Mouse (Mus musculus) cerebellum, adult 11 months (tissue): ENCODE measurements around the gene Stac2.

ENCODE experiments used
- DNase-seq: peaks from one replicate; pipeline ENCODE4 v3.0.0; 2022

Stac2 gene

DNA sequence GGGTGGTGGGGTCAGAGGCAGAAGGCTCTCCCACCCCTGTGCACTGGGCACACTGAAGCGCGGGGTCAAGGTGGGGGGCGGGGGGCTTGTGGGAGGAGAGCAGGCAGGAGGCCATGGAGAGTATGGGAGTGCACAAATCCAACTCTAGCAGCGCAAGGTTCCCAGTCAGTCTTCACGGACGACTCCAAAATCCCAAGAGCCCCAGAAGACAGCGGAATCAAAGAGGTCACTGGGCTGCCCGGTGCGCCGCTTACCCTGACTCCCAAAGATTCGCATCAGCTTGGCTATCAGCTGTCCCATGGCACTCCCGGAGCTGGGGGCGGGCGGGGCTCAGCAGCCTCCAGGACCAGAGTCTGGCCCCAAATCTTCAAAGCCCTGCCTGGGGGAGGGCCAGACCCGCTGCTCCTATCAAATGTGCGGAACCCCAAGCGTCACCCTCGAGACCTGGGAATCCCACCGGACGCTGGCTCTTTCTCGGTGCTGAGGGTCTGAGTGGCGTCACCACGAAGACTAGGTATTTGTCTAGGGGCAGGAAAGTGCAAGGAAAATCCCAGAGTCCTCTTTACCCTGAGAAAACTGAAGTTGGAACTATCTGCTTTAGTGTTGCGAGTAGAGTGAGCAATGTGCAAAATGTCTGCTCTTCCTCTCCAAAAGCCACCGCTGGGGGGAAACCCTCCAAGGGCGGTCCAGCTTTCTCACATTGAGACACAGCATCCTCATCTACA lies 57.5 kb downstream of the Stac2 start, which contains the start of gene Arl5c:
Gene Arl5c, minus strand, starts transcription at position 618 of the 725 bp plus-strand sequence.
- no peak for DNase-seq

DNA sequence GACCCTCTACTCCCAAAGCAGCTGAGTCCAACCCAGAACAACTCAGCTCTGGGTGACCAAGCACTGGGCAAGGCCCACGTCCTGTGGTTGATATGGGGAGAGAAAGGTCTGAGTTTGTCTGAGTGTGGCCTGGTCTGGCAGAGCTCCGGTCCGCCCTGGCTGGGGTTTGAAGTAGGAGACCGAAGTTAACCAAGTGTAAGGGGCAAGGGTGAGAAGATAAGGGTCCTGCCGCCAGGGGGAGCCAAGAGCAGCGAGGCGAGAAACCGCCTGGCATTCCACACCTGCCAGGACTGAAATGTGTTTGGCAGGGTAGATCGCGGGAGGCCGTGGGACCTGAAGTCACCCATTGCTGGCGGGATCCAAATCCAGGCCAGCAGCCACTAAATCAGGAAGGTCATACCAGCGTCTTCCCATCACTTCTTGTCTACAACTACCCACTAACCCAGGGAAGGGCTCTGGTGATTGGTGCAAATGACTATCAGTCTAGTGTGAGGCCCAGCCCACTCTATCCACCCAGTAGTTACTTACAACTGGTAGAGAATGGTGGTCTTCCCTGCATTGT lies 58.6 kb downstream of the Stac2 start:
- peak; percentile 71 for DNase-seq

DNA sequence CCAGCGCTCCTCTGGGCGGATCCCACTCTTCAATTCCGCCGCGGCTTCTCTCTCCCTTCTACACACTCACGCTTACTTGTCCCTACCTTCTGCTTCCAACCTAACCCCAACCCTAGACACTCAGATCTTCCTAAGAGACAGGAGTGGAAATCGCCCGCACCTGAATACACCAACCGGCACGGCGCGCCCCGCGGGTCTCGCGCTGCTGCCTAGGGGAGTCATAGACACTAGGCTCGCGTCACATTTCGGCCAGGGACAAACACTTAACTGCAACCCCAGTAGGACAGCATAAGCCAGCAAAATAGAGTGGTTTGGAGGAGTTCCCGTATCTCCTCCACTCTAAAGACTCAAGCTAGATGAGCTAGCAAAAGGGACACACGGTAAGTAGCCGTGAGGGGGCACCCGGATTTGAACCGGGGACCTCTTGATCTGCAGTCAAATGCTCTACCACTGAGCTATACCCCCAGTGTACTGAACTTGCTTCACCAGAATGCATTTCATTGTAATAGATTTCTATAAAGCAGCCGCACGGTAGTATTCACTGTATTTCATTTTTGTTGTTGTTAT lies 64.6 kb downstream of the Stac2 start:
- DNase-seq = peak; percentile 89

DNA sequence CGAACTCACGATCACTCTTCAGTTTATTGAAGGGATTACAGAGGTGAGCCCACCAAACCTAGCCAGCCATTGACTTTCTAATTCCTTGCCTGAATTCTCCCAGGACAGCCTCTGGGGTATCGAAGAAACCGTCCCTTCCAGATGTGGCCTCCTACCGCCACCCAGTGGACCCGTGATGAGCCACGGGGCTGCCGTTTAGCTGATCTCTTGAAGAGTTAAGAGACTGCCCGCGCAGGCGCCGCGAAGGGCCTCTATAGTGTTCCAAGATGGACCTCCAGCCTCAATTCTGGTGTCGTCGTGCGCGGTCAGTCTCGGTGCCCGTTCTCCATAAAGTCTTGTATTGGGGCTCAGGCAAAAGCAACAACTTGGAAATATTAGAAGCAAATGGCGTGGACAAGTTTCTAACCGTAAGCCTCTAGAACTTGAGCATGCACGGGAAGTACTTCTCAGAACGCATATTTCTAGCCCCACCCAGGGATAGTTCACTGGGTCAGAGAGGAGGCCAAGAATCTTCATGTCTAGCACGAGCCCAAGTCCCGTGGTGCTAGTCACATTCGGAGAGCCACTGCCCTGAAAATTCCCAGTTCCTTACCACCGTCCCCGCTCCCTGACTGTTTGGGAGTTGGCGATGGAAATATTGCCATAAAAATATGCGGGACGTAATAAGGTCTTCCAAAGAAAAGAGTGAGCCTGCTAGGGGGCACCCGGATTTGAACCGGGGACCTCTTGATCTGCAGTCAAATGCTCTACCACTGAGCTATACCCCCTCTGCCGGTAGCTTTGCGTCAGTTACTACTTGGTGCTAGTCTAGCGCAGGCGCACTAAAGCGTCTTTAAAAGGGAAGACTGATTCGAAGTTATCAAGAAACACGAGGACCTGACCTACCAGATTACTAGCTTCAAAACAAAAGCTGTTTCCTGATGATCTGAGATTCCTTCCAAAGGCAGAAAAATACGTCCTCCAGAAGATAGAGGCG lies 65.4 kb downstream of the Stac2 start:
- peak; percentile 93 for DNase-seq

DNA sequence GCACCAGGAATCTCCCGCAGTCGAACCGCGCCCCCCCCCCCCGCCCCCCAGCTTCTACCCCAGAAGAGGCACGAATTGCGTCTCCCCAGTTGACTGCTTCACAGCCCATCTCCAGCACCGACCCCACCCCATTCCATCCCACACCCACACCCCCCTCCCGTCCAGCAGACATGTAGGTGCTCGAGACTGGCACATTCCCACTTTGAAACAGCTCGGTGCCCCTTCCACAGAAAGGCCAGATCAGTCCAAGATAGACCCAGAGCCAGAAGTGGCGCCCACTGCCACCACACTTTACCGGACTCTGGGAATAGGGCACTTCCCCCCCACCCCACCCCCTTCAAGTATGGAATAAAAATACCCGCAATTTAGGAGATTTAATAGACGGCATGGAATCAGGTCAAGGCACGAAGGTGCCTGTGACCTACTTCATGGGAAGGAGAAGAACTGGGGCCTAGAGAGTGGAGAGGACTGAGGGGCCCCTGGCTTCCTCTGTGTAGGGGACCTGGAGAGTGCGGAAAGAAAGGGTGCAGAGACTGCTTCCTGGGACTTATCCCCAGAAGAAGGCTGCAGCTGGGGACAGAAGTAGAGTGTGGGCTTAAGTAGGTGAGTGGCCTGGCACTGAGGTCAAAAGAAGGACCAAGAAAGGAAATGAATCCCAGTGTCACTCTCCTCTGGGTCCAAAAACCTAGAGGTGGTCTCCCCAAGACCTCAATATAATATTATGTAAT lies 66.4 kb downstream of the Stac2 start:
- no peak for DNase-seq
